Mouse (Mus musculus): ENCODE results near the gene Mxi1. TPM values are rescaled to one million over a fixed set of nuclear protein-coding genes. Genes with fewer than 3 reads are reported as not detected.

Mxi1 gene
- polyA plus RNA-seq, 1 experiment, result 10.9 TPM

DNA sequence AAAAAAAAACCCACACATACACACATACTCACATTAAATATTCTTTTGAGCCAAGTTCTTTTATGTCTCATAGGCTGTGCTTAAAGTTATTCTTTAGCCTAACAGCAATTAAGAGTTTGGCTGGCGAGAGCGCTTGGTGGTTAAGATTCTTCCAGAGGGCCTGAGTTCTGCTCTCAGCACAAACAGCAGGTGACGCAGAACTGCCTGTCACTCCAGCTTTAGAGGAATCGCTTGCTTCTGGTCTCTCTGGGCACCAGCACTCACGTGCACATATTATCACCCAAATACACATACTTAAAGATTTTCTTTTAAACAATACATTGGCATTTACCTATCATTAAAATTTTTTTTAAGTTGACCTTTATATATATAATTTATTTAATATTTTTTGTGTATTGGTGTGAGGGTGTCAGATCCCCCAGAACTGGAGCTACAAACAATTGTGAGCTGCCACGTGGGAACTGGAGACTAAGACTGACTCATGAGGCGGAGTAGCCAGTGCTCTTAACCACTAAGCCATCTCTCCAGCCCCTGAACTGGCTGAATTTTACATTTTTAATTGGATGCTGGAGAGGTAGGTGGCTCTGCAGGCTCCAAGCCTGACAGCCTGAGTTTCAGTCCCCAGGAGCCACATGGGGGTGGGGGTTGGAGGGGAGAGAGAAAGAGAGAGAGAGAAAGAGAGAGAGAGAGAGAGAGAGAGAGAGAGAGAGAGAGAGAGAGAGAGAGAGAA, 44.1 kb downstream of the Mxi1 start:
- Histone ChIP-seq H3K4me1 (ENCODE audit: control insufficient read depth, insufficient read depth, insufficient read length) (no peaks in the 10 kb centered on the region), H3K36me3 (ENCODE audit: control insufficient read depth, insufficient read depth, low read length) (no peaks in the 10 kb centered on the region), H3K27me3 (ENCODE audit: control insufficient read depth, insufficient read depth, low read length) (no peaks in the 10 kb centered on the region), H3K4me3 (ENCODE audit: extremely low read depth, insufficient read depth, insufficient read length) (no peak overlapping the region), H3K27ac (ENCODE audit: insufficient read depth, low read length) (no peak overlapping the region)
- TF ChIP-seq POLR2A (IDR thresholded peaks at IDR 0.05; ENCODE audit: low read depth, low read length) (no peak), CTCF (IDR thresholded peaks at IDR 0.05; ENCODE audit: extremely low read depth, insufficient read depth, insufficient read length, insufficient replicate concordance) (no peak)
- WGBS, result 93% methylated on average over 7 of the region's 7 CpGs
- no peak for DNase-seq (ENCODE audit: low read depth in 1 of 2, low spot score in 2 of 2)

GRCm38 (mm10) chr19:53355065-53355464, 44.7 kb downstream of the Mxi1 start:
- 95% methylated on average over 16 of the region's 16 CpGs for WGBS
- Histone ChIP-seq H3K27me3 (ENCODE audit: control insufficient read depth, insufficient read depth, low read length) (no peaks in the 10 kb centered on the region), H3K27ac (ENCODE audit: insufficient read depth, low read length) (no peak overlapping the region), H3K4me3 (ENCODE audit: extremely low read depth, insufficient read depth, insufficient read length) (no peak overlapping the region), H3K36me3 (ENCODE audit: control insufficient read depth, insufficient read depth, low read length) (no peaks in the 10 kb centered on the region), H3K4me1 (ENCODE audit: control insufficient read depth, insufficient read depth, insufficient read length) (no peaks in the 10 kb centered on the region)
- TF ChIP-seq POLR2A (IDR thresholded peaks at IDR 0.05; ENCODE audit: low read depth, low read length) (no peak), CTCF (IDR thresholded peaks at IDR 0.05; ENCODE audit: extremely low read depth, insufficient read depth, insufficient read length, insufficient replicate concordance) (no peak)
- no peak for DNase-seq (ENCODE audit: low read depth in 1 of 2, low spot score in 2 of 2)

GRCm38 (mm10) chr19:53359160-53360033, 49.1 kb downstream of the Mxi1 start:
- H3K36me3 ChIP-seq (ENCODE audit: control insufficient read depth, insufficient read depth, low read length), result no peaks in the 10 kb centered on the region
- no peaks in the 10 kb centered on the region for H3K27me3 ChIP-seq (ENCODE audit: control insufficient read depth, insufficient read depth, low read length)
- WGBS, result 84% methylated on average over 22 of the region's 22 CpGs
- DNase-seq (ENCODE audit: low read depth in 1 of 2, low spot score in 2 of 2), result no peak
- TF ChIP-seq POLR2A (IDR thresholded peaks at IDR 0.05; ENCODE audit: low read depth, low read length), result no peak
- no peak for TF ChIP-seq CTCF (IDR thresholded peaks at IDR 0.05; ENCODE audit: extremely low read depth, insufficient read depth, insufficient read length, insufficient replicate concordance)
- no peaks in the 10 kb centered on the region for H3K4me1 ChIP-seq (ENCODE audit: control insufficient read depth, insufficient read depth, insufficient read length)
- no peak overlapping the region for H3K27ac ChIP-seq (ENCODE audit: insufficient read depth, low read length)
- 0 out of 2 replicates have a peak overlapping the region, but pooled peaks have one; percentile 7 for H3K4me3 ChIP-seq (ENCODE audit: extremely low read depth, insufficient read depth, insufficient read length)

- 89% methylated on average over 8 of the region's 8 CpGs for WGBS
- Histone ChIP-seq H3K27me3 (ENCODE audit: control insufficient read depth, insufficient read depth, low read length) (no peaks in the 10 kb centered on the region), H3K27ac (ENCODE audit: insufficient read depth, low read length) (no peak overlapping the region), H3K4me1 (ENCODE audit: control insufficient read depth, insufficient read depth, insufficient read length) (no peaks in the 10 kb centered on the region), H3K4me3 (ENCODE audit: extremely low read depth, insufficient read depth, insufficient read length) (no peak overlapping the region), H3K36me3 (ENCODE audit: control insufficient read depth, insufficient read depth, low read length) (no peaks in the 10 kb centered on the region)
- no peak for DNase-seq (ENCODE audit: low read depth in 1 of 2, low spot score in 2 of 2)
- TF ChIP-seq POLR2A (IDR thresholded peaks at IDR 0.05; ENCODE audit: low read depth, low read length) (no peak), CTCF (IDR thresholded peaks at IDR 0.05; ENCODE audit: extremely low read depth, insufficient read depth, insufficient read length, insufficient replicate concordance) (no peak)
These were observed 50.1 kb downstream of the Mxi1 start for GRCm38 (mm10) chr19:53360265-53360958.

- no peak overlapping the region for H3K4me3 ChIP-seq (ENCODE audit: extremely low read depth, insufficient read depth, insufficient read length)
- no peaks in the 10 kb centered on the region for H3K36me3 ChIP-seq (ENCODE audit: control insufficient read depth, insufficient read depth, low read length)
- H3K27ac ChIP-seq (ENCODE audit: insufficient read depth, low read length), result no peak overlapping the region
- TF ChIP-seq POLR2A (IDR thresholded peaks at IDR 0.05; ENCODE audit: low read depth, low read length), result no peak
- TF ChIP-seq CTCF (IDR thresholded peaks at IDR 0.05; ENCODE audit: extremely low read depth, insufficient read depth, insufficient read length, insufficient replicate concordance), result no peak
- H3K4me1 ChIP-seq (ENCODE audit: control insufficient read depth, insufficient read depth, insufficient read length), result no peaks in the 10 kb centered on the region
- 49% methylated on average over 2 of the region's 2 CpGs for WGBS
- H3K27me3 ChIP-seq (ENCODE audit: control insufficient read depth, insufficient read depth, low read length), result no peaks in the 10 kb centered on the region
- DNase-seq (ENCODE audit: low read depth in 1 of 2, low spot score in 2 of 2), result no peak
These were observed 52.6 kb downstream of the Mxi1 start for GRCm38 (mm10) chr19:53362967-53363366.

- Histone ChIP-seq H3K4me3 (ENCODE audit: extremely low read depth, insufficient read depth, insufficient read length) (no peak overlapping the region), H3K27ac (ENCODE audit: insufficient read depth, low read length) (no peak overlapping the region), H3K4me1 (ENCODE audit: control insufficient read depth, insufficient read depth, insufficient read length) (no peaks in the 10 kb centered on the region), H3K27me3 (ENCODE audit: control insufficient read depth, insufficient read depth, low read length) (no peaks in the 10 kb centered on the region), H3K36me3 (ENCODE audit: control insufficient read depth, insufficient read depth, low read length) (no peaks in the 10 kb centered on the region)
- WGBS, result 84% methylated on average over 2 of the region's 2 CpGs
- no peak for DNase-seq (ENCODE audit: low read depth in 1 of 2, low spot score in 2 of 2)
- TF ChIP-seq CTCF (IDR thresholded peaks at IDR 0.05; ENCODE audit: extremely low read depth, insufficient read depth, insufficient read length, insufficient replicate concordance) (no peak), POLR2A (IDR thresholded peaks at IDR 0.05; ENCODE audit: low read depth, low read length) (no peak)
These were observed 54.2 kb downstream of the Mxi1 start for GRCm38 (mm10) chr19:53364551-53364950.

All from spleen, adult 2 months (tissue).